Mouse (Mus musculus): ENCODE results near the gene Ubtd1. TPM values are rescaled to one million over a fixed set of nuclear protein-coding genes. Genes with fewer than 3 reads are reported as not detected.

The Ubtd1 gene
- polyA plus RNA-seq, 1 experiment from 2014 or later: 9.9 TPM

Other genes with a start within 250 kb of the Ubtd1 start
- 0.77 and 1.0 TPM in 2 replicates for gene Slit1, start 238.1 kb upstream of the Ubtd1 start, polyA plus RNA-seq (2014; fragmentation: Nextera tagmentation; extraction: Ambion mirVana)
- 25.5 and 29.0 TPM in 2 replicates for gene Arhgap19, start 179.7 kb upstream of the Ubtd1 start, polyA plus RNA-seq (2014; fragmentation: Nextera tagmentation; extraction: Ambion mirVana)
- 13.3 and 15.4 TPM in 2 replicates for gene Frat1, start 151.8 kb upstream of the Ubtd1 start, polyA plus RNA-seq (2014; fragmentation: Nextera tagmentation; extraction: Ambion mirVana)
- gene Frat2, start 133.6 kb upstream of the Ubtd1 start, polyA plus RNA-seq (2014; fragmentation: Nextera tagmentation; extraction: Ambion mirVana): 6.4 and 6.5 TPM in 2 replicates
- gene Rrp12, start 85.6 kb upstream of the Ubtd1 start, polyA plus RNA-seq (2014; fragmentation: Nextera tagmentation; extraction: Ambion mirVana): 16.2 and 16.3 TPM in 2 replicates
- 819 and 835 TPM in 2 replicates for gene Pgam1, start 69.8 kb upstream of the Ubtd1 start, polyA plus RNA-seq (2014; fragmentation: Nextera tagmentation; extraction: Ambion mirVana)
- gene Exosc1, start 48.3 kb upstream of the Ubtd1 start, polyA plus RNA-seq (2014; fragmentation: Nextera tagmentation; extraction: Ambion mirVana): 84.7 and 88.0 TPM in 2 replicates
- 69.2 and 76.6 TPM in 2 replicates for gene Zdhhc16, start 48.3 kb upstream of the Ubtd1 start, polyA plus RNA-seq (2014; fragmentation: Nextera tagmentation; extraction: Ambion mirVana)
- 36.3 and 41.0 TPM in 2 replicates for gene Mms19, start 606 bp upstream of the Ubtd1 start, polyA plus RNA-seq (2014; fragmentation: Nextera tagmentation; extraction: Ambion mirVana)
- 0.27 and 0.32 TPM in 2 replicates for gene Ankrd2, start 54.2 kb downstream of the Ubtd1 start, polyA plus RNA-seq (2014; fragmentation: Nextera tagmentation; extraction: Ambion mirVana)
- gene Hoga1, start 63.8 kb downstream of the Ubtd1 start, polyA plus RNA-seq (2014; fragmentation: Nextera tagmentation; extraction: Ambion mirVana): 1.4 and 1.7 TPM in 2 replicates
- 0.13 TPM in 1 of 2 replicates, not detected in the other for gene 4933411K16Rik, start 70.5 kb downstream of the Ubtd1 start, polyA plus RNA-seq (2014; fragmentation: Nextera tagmentation; extraction: Ambion mirVana)
- 24.2 and 26.7 TPM in 2 replicates for gene Morn4, start 104.6 kb downstream of the Ubtd1 start, polyA plus RNA-seq (2014; fragmentation: Nextera tagmentation; extraction: Ambion mirVana)
- gene Pi4k2a, start 108.7 kb downstream of the Ubtd1 start, polyA plus RNA-seq (2014; fragmentation: Nextera tagmentation; extraction: Ambion mirVana): 23.5 and 32.0 TPM in 2 replicates
- gene Avpi1, start 147.3 kb downstream of the Ubtd1 start, polyA plus RNA-seq (2014; fragmentation: Nextera tagmentation; extraction: Ambion mirVana): 33.6 and 35.2 TPM in 2 replicates
- 10.1 and 10.3 TPM in 2 replicates for gene Marveld1, start 165.6 kb downstream of the Ubtd1 start, polyA plus RNA-seq (2014; fragmentation: Nextera tagmentation; extraction: Ambion mirVana)
- gene Zfyve27, start 182.2 kb downstream of the Ubtd1 start, polyA plus RNA-seq (2014; fragmentation: Nextera tagmentation; extraction: Ambion mirVana): 17.5 TPM in 2 replicates
- 16.2 and 46.3 TPM in 2 replicates for gene Sfrp5, start 220.5 kb downstream of the Ubtd1 start, polyA plus RNA-seq (2014; fragmentation: Nextera tagmentation; extraction: Ambion mirVana)

Data from intestine, embryonic 14.5 days (tissue).